Mouse (Mus musculus): ENCODE measurements around the gene Slc8a1. TPM values are rescaled to one million over a fixed set of nuclear protein-coding genes. Genes with fewer than 3 reads are reported as not detected.

Slc8a1 gene
- polyA plus RNA-seq, 1 experiment, result 2.1 TPM

DNA sequence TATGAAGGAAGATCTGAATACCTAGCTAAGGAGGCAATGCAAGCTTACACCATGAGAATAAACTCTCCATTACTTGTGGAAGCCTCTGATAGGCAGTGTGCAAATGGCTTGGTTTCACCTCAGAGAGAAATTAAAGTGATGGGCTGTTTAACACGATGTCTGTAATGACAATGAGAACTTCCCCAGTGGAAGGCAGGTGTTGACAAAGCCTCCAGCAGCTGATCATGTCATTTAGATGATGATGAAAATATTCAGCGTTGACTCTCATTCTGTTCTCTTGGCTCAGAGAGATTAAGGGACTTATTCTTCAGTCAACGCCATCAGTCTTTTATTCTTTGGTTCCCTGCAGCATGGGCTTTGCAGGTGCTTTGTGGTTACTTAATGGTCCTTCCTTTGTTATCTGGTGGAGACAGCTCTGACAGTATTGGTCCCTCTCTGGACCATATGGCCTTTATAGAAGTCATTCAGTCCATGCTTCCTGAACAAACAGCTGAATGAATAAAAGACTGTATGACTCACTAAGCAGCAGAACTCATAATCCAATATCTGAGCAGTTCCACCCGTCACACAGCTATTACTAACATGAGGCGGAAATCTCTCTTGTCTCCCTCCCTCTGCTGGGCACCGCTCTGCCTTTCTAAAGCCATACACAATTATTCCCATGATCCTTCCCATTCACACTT, 184.0 kb downstream of the Slc8a1 start:
- H3K27me3 ChIP-seq (ENCODE audit: control insufficient read depth, insufficient read depth, insufficient read length), result no peaks in the 10 kb centered on the region
- H3K36me3 ChIP-seq (ENCODE audit: control insufficient read depth, insufficient read depth), result no peaks in the 10 kb centered on the region
- no peaks in the 10 kb centered on the region for H3K79me3 ChIP-seq (ENCODE audit: low read depth)
- no peak overlapping the region for H3ac ChIP-seq (ENCODE audit: control insufficient read depth, insufficient read length, low read depth)
- H3K4me3 ChIP-seq (ENCODE audit: insufficient read depth, poor library complexity, severe bottlenecking), result no peak overlapping the region
- TF ChIP-seq USF1 (IDR thresholded peaks at IDR 0.05; ENCODE audit: low read depth), result no peak
- TF ChIP-seq MYOD1 (IDR thresholded peaks at IDR 0.05; ENCODE audit: control insufficient read depth, insufficient read length, low read depth), result peak; percentile 64
- H3K79me2 ChIP-seq (ENCODE audit: control insufficient read depth, insufficient read depth), result no peaks in the 10 kb centered on the region

DNA sequence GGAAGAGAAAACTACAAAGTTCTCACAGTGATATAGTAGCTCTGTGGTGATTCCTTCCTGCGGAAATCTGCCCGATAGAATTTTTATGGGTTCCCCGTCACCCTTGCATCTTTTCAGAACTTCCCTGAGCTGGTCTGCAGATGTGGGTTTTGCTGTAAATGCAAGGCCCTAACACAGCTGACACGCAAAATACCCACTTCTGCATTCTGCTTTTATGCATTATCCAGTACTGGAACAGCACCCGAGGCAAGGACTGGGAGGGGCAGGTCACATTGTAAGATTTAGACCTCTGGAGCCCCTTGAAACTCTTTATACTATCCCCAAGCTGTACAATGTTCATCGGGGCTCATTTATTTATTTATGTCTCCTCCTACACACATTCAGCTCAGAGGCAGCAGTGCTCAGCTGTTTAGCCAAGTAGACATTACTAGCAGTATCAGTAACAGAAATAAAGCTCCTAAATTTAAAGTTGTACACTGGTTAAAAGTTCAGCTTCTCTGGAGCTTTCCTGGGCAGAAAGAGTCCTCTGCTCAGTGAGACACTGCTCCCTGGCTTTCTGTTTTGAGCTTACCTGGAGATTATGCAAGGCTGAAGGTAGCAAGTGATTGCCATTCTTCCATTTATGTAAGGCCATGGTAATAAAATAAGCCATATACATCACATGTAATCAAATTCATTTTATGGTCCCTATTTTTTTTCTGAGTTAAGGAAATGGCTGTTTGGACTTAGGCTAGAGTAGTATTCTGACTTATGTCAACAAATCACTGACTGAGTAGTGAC, 186.1 kb downstream of the Slc8a1 start:
- Histone ChIP-seq H3K27me3 (ENCODE audit: control insufficient read depth, insufficient read depth, insufficient read length) (no peaks in the 10 kb centered on the region), H3K79me2 (ENCODE audit: control insufficient read depth, insufficient read depth) (no peaks in the 10 kb centered on the region), H3K79me3 (ENCODE audit: low read depth) (no peaks in the 10 kb centered on the region), H3ac (ENCODE audit: control insufficient read depth, insufficient read length, low read depth) (no peak overlapping the region), H3K4me3 (ENCODE audit: insufficient read depth, poor library complexity, severe bottlenecking) (no peak overlapping the region), H3K36me3 (ENCODE audit: control insufficient read depth, insufficient read depth) (no peaks in the 10 kb centered on the region)
- TF ChIP-seq CEBPB (IDR thresholded peaks at IDR 0.05; ENCODE audit: low read depth) (no peak), USF1 (IDR thresholded peaks at IDR 0.05; ENCODE audit: low read depth) (no peak), MYOD1 (IDR thresholded peaks at IDR 0.05; ENCODE audit: control insufficient read depth, insufficient read length, low read depth) (no peak), MYOG (IDR thresholded peaks at IDR 0.05; ENCODE audit: control insufficient read depth, extremely low read depth, insufficient read length) (no peak), CTCF (IDR thresholded peaks at IDR 0.05; ENCODE audit: control insufficient read depth, insufficient read depth, insufficient read length) (no peak), FOSL1 (IDR thresholded peaks at IDR 0.05; ENCODE audit: insufficient read depth, low read length, poor library complexity, severe bottlenecking) (no peak), MAX (IDR thresholded peaks at IDR 0.05) (no peak)

DNA sequence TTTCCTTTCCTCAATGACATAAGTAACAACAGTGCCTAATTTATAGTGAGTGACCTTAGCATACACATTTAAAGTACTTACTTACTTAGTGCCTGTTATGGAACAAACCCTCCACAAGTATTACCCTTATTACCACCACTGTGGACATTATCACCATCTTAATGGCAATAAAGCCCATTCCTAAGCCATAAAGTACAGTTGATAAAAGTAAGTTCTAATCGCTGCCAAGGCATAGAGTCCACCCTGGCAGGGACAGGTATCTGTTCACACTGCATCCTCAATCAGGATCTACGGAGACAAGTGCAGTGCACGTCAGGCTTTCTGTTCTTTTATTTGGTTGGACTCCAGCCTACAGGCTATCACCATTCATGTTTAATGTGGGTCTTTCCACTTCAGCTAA, 187.3 kb downstream of the Slc8a1 start:
- TF ChIP-seq MYOG (IDR thresholded peaks at IDR 0.05; ENCODE audit: control insufficient read depth, extremely low read depth, insufficient read length) (no peak), MAX (IDR thresholded peaks at IDR 0.05) (no peak), CEBPB (IDR thresholded peaks at IDR 0.05; ENCODE audit: low read depth) (no peak), MYOD1 (IDR thresholded peaks at IDR 0.05; ENCODE audit: control insufficient read depth, insufficient read length, low read depth) (no peak), CTCF (IDR thresholded peaks at IDR 0.05; ENCODE audit: control insufficient read depth, insufficient read depth, insufficient read length) (no peak), USF1 (IDR thresholded peaks at IDR 0.05; ENCODE audit: low read depth) (no peak), FOSL1 (IDR thresholded peaks at IDR 0.05; ENCODE audit: insufficient read depth, low read length, poor library complexity, severe bottlenecking) (no peak)
- Histone ChIP-seq H3K79me2 (ENCODE audit: control insufficient read depth, insufficient read depth) (no peaks in the 10 kb centered on the region), H3ac (ENCODE audit: control insufficient read depth, insufficient read length, low read depth) (no peak overlapping the region), H3K27me3 (ENCODE audit: control insufficient read depth, insufficient read depth, insufficient read length) (no peaks in the 10 kb centered on the region), H3K79me3 (ENCODE audit: low read depth) (no peaks in the 10 kb centered on the region), H3K4me3 (ENCODE audit: insufficient read depth, poor library complexity, severe bottlenecking) (no peak overlapping the region), H3K36me3 (ENCODE audit: control insufficient read depth, insufficient read depth) (no peaks in the 10 kb centered on the region)

DNA sequence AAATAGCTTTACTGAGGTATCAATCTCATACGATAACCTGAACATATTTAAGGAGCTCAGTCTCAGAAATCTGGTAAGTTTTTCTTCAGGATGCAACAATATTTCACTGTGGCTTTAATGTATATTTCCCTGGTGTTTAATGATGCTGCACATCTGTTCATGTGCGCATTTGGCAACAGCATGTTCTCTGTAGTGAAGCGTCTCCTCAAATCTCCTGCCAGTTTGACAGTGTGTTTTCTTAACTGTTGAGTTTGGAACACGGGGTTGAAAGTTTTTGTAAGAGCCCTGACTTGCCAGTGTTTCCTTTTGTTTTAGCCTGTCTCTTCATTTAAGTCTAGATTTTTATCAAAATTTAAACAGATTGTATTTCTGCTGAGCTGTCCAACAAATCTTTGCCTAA, 190.2 kb downstream of the Slc8a1 start:
- H3K27me3 ChIP-seq (ENCODE audit: control insufficient read depth, insufficient read depth, insufficient read length), result no peaks in the 10 kb centered on the region

DNA sequence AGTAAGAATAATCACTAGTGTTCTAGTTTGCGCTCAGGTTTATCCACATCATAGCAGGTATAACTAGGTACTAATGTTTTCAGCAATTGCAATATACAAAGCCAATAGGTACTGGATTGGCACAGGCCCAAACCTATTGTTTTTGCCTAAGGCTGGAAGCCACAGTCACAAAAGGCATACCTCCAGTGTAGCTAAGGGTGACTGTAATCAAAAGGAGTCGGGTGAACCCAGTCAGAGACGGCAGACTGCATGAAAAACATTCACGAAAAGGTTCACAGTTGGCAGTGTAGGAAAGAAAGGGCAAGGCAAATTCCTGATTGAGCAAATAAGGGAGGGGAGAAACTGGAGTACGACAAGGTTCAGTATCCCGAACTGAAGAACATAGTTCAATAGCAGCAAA, 191.7 kb downstream of the Slc8a1 start:
- no peak for TF ChIP-seq MAX (IDR thresholded peaks at IDR 0.05)
- TF ChIP-seq CTCF (IDR thresholded peaks at IDR 0.05; ENCODE audit: control insufficient read depth, insufficient read depth, insufficient read length), result no peak
- TF ChIP-seq MYOD1 (IDR thresholded peaks at IDR 0.05; ENCODE audit: control insufficient read depth, insufficient read length, low read depth), result no peak
- no peak for TF ChIP-seq USF1 (IDR thresholded peaks at IDR 0.05; ENCODE audit: low read depth)
- TF ChIP-seq FOSL1 (IDR thresholded peaks at IDR 0.05; ENCODE audit: insufficient read depth, low read length, poor library complexity, severe bottlenecking), result no peak
- no peak for TF ChIP-seq CEBPB (IDR thresholded peaks at IDR 0.05; ENCODE audit: low read depth)
- TF ChIP-seq MYOG (IDR thresholded peaks at IDR 0.05; ENCODE audit: control insufficient read depth, extremely low read depth, insufficient read length), result no peak
- Histone ChIP-seq H3K79me2 (ENCODE audit: control insufficient read depth, insufficient read depth) (no peaks in the 10 kb centered on the region), H3K36me3 (ENCODE audit: control insufficient read depth, insufficient read depth) (no peaks in the 10 kb centered on the region), H3K27me3 (ENCODE audit: control insufficient read depth, insufficient read depth, insufficient read length) (no peaks in the 10 kb centered on the region), H3K79me3 (ENCODE audit: low read depth) (no peaks in the 10 kb centered on the region), H3ac (ENCODE audit: control insufficient read depth, insufficient read length, low read depth) (no peak overlapping the region), H3K4me3 (ENCODE audit: insufficient read depth, poor library complexity, severe bottlenecking) (no peak overlapping the region)

More for the DNA sequence above, 190.2 kb downstream of the Slc8a1 start:
- H3K36me3 ChIP-seq (ENCODE audit: control insufficient read depth, insufficient read depth), result no peaks in the 10 kb centered on the region
- TF ChIP-seq CTCF (IDR thresholded peaks at IDR 0.05; ENCODE audit: control insufficient read depth, insufficient read depth, insufficient read length) (no peak), MAX (IDR thresholded peaks at IDR 0.05) (no peak), FOSL1 (IDR thresholded peaks at IDR 0.05; ENCODE audit: insufficient read depth, low read length, poor library complexity, severe bottlenecking) (no peak), USF1 (IDR thresholded peaks at IDR 0.05; ENCODE audit: low read depth) (no peak), MYOD1 (IDR thresholded peaks at IDR 0.05; ENCODE audit: control insufficient read depth, insufficient read length, low read depth) (no peak), MYOG (IDR thresholded peaks at IDR 0.05; ENCODE audit: control insufficient read depth, extremely low read depth, insufficient read length) (no peak), CEBPB (IDR thresholded peaks at IDR 0.05; ENCODE audit: low read depth) (no peak)
- no peaks in the 10 kb centered on the region for H3K79me3 ChIP-seq (ENCODE audit: low read depth)
- no peak overlapping the region for H3K4me3 ChIP-seq (ENCODE audit: insufficient read depth, poor library complexity, severe bottlenecking)
- H3K79me2 ChIP-seq (ENCODE audit: control insufficient read depth, insufficient read depth), result no peaks in the 10 kb centered on the region
- H3ac ChIP-seq (ENCODE audit: control insufficient read depth, insufficient read length, low read depth), result no peak overlapping the region

Data from C2C12 (cell line).